Mouse (Mus musculus): ENCODE measurements at regions not wholly inside any gene's neighbourhood (a gene's known extent, or its start where the extent isn't known, plus 50 kb on each side); places are given as distances from the start of the nearest gene placed in this dataset.

GRCm38 (mm10) chr10:99330519-99330918 is 67.5 kb downstream of the Dusp6 start:
- TF ChIP-seq EP300 (IDR thresholded peaks at IDR 0.05; ENCODE audit: insufficient read depth, low read depth, low read length): no peak
- no peak for TF ChIP-seq CTCF (IDR thresholded peaks at IDR 0.05)
- TF ChIP-seq POLR2A (IDR thresholded peaks at IDR 0.05; ENCODE audit: insufficient read depth, low read depth, low read length): no peak
